ENCODE assay signal across 7 mouse cellular contexts in the genomic region with DNA sequence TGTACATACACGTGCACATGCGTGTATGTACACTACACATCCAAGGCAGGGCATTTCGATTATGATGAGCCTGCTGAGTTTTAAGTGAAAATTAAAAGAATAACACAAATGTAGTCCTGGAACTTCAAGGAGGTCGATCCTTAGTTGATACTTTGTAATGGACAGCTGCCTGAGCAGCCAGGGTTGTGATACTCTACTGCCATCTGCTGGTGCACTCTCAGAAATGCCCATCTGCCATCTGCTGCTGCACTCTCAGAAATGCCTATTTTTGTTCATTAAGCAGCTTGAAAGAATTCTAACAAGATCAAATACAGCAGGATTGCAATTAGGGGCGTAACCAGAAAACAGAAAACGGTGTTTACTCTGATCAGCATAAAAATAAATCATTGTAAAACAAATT.
DNase-seq lines count a peak whose midpoint lies in the region; ATAC-seq and TF ChIP-seq lines count a peak whose summit lies in the region.

No protein-coding gene starts in this region.

- peak; percentile 14 for DNase-seq in urinary bladder, postnatal 25 days (ENCODE audit: low spot score)
- no peak for DNase-seq in urinary bladder, postnatal 10 days (ENCODE audit: low spot score)
- DNase-seq in cerebellum, adult 11 months = peak; percentile 7
- DNase-seq in forebrain, postnatal 0 days = peak; percentile 61
- peak; percentile 8 for DNase-seq in large intestine, adult 2 months (ENCODE audit: low read depth, low spot score)
- peak; percentile 44 for DNase-seq in lung, postnatal 36 days
- DNase-seq in stomach, postnatal 0 days (ENCODE audit: low spot score) = peak; percentile 44

- WGBS in forebrain, postnatal 0 days = 35% methylated on average over 6 of the region's 6 CpGs
- WGBS in large intestine, adult 2 months = 31% methylated on average over 6 of the region's 6 CpGs
- WGBS in stomach, postnatal 0 days = 29% methylated on average over 6 of the region's 6 CpGs

- no peak overlapping the region for H3K27ac ChIP-seq in forebrain, postnatal 0 days (ENCODE audit: low read depth, low read length)
- no peak overlapping the region for H3K27ac ChIP-seq in stomach, postnatal 0 days (replicated peaks)

- H3K4me2 ChIP-seq in forebrain, postnatal 0 days (ENCODE audit: low read depth) = no peak overlapping the region
- H3K4me2 ChIP-seq in stomach, postnatal 0 days (replicated peaks; ENCODE audit: low read depth) = no peak overlapping the region

- no peak overlapping the region for H3K9ac ChIP-seq in forebrain, postnatal 0 days
- no peak overlapping the region for H3K9ac ChIP-seq in stomach, postnatal 0 days (ENCODE audit: low read length)

- H3K4me1 ChIP-seq in forebrain, postnatal 0 days (ENCODE audit: insufficient read depth) = no peaks in the 10 kb centered on the region
- H3K4me1 ChIP-seq in stomach, postnatal 0 days (replicated peaks; ENCODE audit: control insufficient read depth, insufficient read depth) = no peaks in the 10 kb centered on the region

- no peak for TF ChIP-seq EP300 in stomach, postnatal 0 days (optimal IDR thresholded peaks at IDR 0.05)

- peak; percentile 71 for TF ChIP-seq CTCF in forebrain, postnatal 0 days (IDR thresholded peaks at IDR 0.05; ENCODE audit: low read depth)
- TF ChIP-seq CTCF in stomach, postnatal 0 days (IDR thresholded peaks at IDR 0.05; ENCODE audit: low read depth) = peak; percentile 82

- no peaks in the 10 kb centered on the region for H3K36me3 ChIP-seq in forebrain, postnatal 0 days (ENCODE audit: insufficient read depth)
- H3K36me3 ChIP-seq in stomach, postnatal 0 days (ENCODE audit: control insufficient read depth, insufficient read depth, low read length) = no peaks in the 10 kb centered on the region

- H3K9me3 ChIP-seq in forebrain, postnatal 0 days (ENCODE audit: low read length) = no peaks in the 10 kb centered on the region
- no peaks in the 10 kb centered on the region for H3K9me3 ChIP-seq in stomach, postnatal 0 days (ENCODE audit: control insufficient read depth, low read length)

- no peak overlapping the region for H3K4me3 ChIP-seq in forebrain, postnatal 0 days (ENCODE audit: low read depth, low read length)
- no peak overlapping the region for H3K4me3 ChIP-seq in stomach, postnatal 0 days (ENCODE audit: low read depth, low read length)

- peak; percentile 50 for ATAC-seq in forebrain, postnatal 0 days
- no peak for ATAC-seq in stomach, postnatal 0 days (ENCODE audit: low FRiP score, low TSS enrichment)

- no peaks in the 10 kb centered on the region for H3K27me3 ChIP-seq in forebrain, postnatal 0 days (ENCODE audit: insufficient read depth, low read length)
- no peaks in the 10 kb centered on the region for H3K27me3 ChIP-seq in stomach, postnatal 0 days (ENCODE audit: control insufficient read depth, insufficient read depth, low read length)
